Mouse (Mus musculus): ENCODE results near the gene Prkaca.
A peak's percentile ranks its signal among the peaks of the same experiment; 100 is the strongest.

Gene Prkaca

GRCm38 (mm10) chr8:83972150-83973120 lies at the start of gene Prkaca:
Prkaca (plus strand) TSS chr8:83972993.
- DNase-seq: peak; percentile 100

- no peak for DNase-seq
Measured at GRCm38 (mm10) chr8:83924585-83924984, 48.2 kb upstream of the Prkaca start.

DNA sequence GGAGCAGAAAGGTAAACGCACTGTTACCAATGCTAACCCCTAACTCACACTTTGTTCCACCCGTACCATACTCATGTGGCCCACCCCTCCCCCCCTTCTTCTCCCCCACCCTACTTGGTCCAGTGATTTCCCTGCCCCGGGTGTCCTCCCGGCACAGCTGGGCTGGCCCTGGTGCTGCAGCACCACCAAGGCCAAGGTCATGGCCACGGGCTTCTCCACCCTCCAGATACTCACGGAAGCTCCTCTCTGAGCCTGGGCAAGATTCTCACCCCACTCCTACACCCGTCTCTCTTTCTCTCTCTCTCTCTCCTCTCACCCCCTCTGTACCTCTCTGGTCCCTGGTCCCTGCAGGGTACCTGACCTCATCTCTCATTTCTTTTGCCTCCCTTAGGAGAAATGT lies 46.5 kb upstream of the Prkaca start:
- no peak for DNase-seq

DNA sequence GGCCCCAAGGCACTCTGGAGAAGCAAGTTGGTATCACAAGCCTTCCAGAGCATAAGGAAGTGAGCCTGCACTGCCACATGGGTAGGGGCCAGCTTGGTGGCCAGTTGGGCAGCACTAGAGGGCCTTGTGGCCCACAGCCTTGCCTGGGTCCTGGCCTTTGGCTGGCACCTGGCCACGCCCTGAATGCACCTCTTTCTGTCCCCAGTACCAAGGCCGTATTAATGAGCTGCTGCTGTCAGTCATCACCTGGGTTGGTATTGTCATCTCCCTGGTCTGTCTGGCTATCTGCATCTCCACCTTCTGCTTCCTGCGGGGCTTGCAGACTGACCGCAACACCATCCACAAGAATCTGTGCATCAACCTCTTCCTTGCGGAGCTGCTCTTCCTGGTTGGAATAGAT lies 38.6 kb upstream of the Prkaca start:
- DNase-seq: no peak

GRCm38 (mm10) chr8:83934994-83935393 lies 37.8 kb upstream of the Prkaca start:
- no peak for DNase-seq

DNA sequence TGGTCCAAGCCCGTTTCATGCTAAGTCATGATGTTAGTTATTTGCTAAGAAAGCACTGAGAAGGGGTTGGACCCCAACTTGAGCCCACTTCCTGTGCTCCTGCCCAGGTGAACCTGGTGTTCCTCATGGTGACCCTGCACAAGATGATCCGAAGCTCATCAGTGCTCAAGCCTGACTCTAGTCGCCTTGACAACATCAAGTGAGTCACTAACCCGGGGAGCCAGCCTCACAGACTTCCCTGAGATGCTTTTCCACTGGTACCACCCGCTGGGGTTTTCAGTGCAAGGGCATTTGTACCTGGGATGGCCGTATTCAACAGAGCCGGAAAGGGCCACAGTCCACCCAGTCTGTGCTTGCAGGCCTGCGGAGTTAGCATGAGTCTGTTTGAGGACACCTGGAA lies 37.4 kb upstream of the Prkaca start:
- no peak for DNase-seq

- DNase-seq: no peak
Measured at GRCm38 (mm10) chr8:83937645-83938044, 35.1 kb upstream of the Prkaca start.

- DNase-seq: no peak
Measured at GRCm38 (mm10) chr8:83938330-83938729, 34.5 kb upstream of the Prkaca start.

- DNase-seq: no peak
Measured at GRCm38 (mm10) chr8:83941066-83941677, 31.6 kb upstream of the Prkaca start.

DNA sequence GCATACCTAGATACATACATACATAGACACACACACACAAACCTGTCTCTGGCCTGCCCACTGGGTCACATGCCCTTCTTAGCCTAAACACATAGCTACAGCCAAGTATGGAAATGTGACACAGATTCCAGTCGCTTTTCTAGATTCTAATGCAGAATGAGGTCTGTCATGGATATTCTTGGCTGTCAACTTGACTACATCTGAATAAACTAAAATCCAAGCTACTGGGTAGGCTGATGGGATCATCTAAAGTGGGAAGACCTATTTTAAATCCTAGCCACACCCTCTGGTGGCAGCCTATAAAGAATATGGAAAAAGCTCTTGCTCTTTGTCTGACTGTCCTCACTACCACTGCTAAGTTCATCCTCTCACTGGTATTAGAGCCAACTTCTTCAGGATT lies 30.3 kb upstream of the Prkaca start:
- DNase-seq: no peak

GRCm38 (mm10) chr8:83945540-83945939 lies 27.3 kb upstream of the Prkaca start:
- DNase-seq: no peak

- DNase-seq: no peak
Measured at GRCm38 (mm10) chr8:83954749-83955105, 18.1 kb upstream of the Prkaca start.

DNA sequence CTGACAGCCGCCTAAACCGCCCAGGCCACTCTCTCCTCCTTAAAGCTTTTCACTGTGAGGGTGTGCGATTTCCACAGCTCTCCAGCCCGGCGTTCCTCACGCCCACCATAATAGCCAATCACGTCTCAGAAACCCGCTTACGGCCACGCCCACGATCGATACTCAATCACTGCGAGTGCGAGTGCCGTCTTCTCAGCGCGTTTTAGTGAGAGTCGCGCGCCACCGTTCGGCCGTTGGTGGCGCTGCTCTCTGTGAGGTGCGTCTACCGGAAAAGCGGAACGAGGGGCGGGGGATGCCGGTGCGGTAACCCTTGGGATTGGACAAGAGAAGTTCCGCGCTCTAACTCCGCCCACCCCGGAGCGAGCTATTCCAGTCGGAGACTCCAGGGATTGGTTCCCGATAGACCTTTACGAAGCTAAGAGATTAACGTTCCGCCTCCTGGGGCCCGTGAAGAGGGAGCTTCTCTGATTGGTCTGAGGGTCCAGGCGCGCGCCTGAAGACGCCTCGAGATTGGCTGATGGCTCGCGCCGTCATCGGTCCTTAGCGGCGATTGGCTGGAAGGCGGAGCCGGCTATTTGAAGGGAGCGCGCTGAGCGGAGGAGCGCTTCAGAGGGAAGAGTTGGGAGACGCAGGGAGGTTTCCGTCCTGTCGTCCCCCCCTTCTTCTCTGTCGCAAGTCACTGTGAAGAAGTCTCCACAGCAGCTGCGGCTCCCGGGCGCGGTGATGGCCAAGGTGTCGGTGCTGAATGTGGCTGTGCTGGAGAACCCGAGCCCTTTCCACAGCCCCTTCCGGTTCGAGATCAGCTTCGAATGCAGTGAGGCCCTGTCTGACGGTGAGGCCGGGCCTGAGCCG lies 17.5 kb upstream of the Prkaca start, which contains the start of the genes Gm10644 and Asf1b:
TSS of gene Gm10644 (minus strand) at position 100 of the 852 bp plus-strand sequence.
TSS of gene Asf1b (plus strand) at position 402 of the 852 bp plus-strand sequence.
- DNase-seq: peak; percentile 100

- no peak for DNase-seq
Measured at GRCm38 (mm10) chr8:83955958-83956218, 16.9 kb upstream of the Prkaca start.

DNA sequence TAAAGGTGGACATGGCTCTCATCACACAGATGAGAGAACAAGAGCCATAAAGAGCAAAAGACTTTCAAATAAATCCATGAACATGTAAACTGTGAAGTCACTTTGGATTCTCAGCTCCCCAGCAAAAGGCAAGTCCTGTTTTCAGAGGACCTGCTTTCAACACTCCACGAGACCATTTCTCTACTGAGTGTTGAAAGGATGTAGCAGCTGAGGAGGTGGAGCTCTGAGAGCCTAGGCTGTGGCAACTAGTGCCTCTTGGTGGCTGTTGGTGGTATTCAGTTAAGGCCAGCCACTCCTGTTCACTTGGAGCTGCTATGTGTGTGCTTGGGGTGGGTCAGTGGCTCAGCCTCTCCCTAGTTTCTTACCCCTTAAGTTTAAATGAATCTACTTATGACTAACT lies 16.0 kb upstream of the Prkaca start:
- no peak for DNase-seq

DNA sequence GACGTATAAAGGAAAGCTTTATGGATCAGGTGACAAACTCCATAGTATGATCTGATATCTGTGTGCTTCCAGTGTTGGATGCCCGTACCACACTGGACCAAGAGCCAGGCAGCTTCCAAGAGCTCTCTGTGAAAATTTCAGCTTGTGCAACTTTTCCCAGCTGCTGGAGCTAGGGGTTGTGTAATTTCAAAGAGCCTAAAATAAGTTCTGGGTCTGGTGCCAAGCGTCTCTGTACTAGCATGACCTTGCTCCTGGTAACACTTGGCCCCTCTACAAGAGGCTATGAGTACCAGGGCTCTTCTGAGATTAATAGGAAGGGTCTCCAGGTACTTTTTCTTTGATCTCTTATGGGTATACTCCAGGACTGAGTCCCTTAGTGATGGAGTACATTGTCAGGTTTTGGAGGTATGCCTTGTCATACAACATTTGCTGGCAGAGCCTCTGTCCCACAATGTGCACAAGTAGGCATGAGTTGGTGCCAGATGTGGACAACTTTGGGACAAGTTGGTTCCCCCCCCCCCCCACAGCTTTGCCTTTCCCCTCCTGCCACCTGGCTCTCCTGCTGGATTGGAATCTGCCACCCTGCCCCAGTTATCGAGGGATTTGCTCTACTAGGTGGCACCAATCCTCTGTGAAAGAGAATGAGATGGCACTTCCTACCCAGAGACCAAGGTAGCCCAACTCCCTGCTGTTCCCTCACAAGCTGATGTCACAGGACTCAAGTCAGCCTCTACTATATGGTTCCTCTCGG lies 8.6 kb upstream of the Prkaca start:
- DNase-seq: no peak

- DNase-seq: no peak
Measured at GRCm38 (mm10) chr8:83967701-83968100, 5.1 kb upstream of the Prkaca start.

GRCm38 (mm10) chr8:83971121-83971520 lies 1.7 kb upstream of the Prkaca start:
- DNase-seq: no peak

GRCm38 (mm10) chr8:83971661-83972060 lies 1.1 kb upstream of the Prkaca start:
- no peak for DNase-seq

DNA sequence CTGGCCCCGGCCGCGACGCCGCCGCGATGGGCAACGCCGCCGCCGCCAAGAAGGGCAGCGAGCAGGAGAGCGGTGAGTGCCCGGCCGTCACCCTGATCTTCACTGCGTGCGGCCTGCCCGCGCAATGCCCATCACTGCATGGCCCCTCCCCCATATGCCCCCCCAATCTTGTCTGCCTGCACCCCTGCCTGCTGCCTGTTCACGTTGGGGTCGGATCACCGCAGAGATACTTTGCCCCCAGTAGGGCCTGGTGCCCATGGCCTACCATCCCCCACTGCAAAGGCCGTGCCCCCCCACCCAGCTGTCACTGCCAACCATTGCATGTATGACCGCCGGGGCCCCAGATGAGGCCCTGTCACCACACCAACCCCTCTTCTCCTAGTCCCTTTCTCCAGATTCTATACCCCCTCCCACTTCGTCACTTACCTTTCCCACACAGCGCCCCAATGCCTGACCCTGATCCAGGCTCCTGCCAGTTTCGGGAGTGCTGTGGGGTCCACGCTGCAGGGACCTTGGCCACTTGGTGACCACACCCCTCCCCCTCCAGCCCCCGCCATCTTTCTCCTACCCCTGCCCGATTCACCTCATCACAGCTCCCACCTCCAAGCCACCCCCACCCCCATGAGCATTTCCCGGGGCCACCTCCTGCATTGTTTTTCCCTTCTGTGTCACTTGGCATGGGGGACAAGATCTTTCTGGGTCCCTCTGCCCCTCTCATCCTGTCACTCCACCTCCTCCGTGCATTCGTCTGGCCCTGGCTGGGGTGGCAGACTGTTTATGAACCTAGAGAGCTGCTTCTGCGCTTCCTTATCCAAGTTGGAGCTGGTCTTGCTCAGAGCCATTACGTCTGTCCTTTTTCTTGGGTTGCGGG lies 603 bp downstream of the Prkaca start:
- no peak for DNase-seq

DNA sequence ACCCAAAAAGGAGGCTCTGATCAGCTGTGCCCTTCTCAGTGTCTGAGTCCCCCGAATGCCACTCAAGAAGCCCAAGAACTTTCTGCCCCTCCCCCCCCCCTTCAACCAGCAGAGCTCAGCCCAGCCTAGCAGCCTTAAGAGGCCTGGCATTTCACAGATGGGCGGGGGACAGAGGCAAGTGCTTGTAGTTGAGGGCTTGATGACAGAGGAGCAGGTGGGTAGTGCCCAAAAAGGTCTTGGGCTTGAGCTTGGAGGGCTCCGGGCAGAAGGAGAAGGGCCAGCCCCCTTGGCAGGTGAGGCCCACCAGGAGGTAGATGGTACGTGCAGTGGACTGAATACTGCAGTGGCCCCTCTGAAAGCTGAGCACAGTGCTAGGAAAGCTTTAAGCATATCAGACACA lies 1.7 kb downstream of the Prkaca start:
- DNase-seq: no peak

Measured in layer of hippocampus, adult 9-11 months (tissue).